Mouse (Mus musculus): ENCODE data around the gene Itga5.

The Itga5 gene

DNA sequence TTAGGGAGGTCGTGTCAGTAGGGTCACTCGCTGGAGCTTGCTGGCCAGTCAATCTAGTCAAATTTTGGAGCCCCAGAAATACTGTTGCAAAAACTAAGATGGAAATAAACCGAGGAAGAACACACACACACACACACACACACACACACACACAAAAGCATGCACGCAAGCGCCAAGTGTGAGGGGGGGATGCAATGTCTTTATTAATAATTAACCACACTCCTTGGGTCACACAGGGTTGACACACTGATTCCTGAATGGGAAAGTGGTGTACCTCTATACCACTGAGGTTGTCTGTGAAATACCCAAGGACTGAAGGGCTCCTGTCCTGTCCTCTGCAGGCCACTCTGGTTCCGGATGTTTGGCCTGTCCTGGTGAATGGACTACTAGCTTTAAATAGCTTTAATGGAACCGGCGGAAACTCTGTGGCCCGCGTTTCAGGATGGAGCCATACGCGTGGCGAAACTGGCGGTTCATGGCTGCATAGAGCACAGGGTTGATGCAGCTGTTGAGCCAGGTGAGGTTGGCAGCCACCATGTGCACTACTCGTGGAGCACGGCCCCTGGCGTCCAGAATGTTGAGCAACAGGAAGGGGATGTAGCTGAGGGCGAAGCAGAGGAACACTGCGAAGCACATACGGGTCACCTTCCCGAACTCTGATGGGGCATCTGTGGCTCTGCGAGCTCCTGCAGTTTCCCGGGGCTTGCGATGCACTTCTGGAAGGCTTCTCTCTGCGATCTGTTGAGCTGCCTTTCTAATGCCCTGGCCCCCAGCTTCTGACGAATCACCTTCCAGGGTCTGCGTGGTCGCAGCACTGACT is 58.3 kb downstream of the Itga5 start:
- DNase-seq, result no peak

DNA sequence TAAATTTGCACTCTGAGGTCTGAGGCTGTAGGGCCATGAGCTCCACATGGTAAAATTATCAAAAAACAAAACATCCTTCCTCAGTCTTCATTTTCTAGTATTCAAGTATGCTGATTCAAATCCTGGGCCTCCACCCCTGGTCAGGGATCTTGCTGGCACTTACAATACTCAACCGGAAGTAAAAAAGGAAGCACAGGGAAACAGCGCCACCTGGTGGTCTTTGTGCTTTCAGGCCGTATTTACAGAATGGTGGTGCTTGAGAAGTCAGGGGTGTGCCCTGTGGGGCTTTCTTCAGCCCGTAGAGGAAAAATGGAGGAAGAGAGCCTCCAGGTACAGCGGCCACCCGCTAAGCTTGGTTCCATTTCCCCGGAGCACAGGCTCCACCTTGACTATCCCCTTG is 59.4 kb downstream of the Itga5 start:
- DNase-seq, result peak; percentile 84 to 92

GRCm38 (mm10) chr15:103305792-103306645 is 60.5 kb downstream of the Itga5 start:
- DNase-seq, result no peak

GRCm38 (mm10) chr15:103305070-103305678 is 61.4 kb downstream of the Itga5 start:
- peak; percentile 96 for DNase-seq

DNA sequence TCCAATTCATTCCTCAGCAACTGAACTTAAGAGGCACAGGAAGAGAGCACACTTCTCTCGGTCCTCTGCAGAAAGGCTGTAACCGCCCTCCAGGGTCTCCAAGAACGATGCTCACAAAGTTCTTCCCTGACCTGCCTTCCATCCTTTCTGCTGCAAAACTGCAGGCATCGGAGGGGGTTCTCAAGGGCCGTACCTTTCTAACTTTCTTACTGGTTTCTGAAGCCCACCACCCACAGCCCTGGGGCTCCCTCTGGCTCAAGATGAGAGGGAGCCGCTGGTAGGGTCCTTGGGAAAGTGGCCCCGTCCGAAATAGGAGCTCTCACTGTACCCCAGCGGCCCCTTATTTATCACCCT is 62.0 kb downstream of the Itga5 start:
- DNase-seq, result peak in 1 of 2 experiments; percentile 53

DNA sequence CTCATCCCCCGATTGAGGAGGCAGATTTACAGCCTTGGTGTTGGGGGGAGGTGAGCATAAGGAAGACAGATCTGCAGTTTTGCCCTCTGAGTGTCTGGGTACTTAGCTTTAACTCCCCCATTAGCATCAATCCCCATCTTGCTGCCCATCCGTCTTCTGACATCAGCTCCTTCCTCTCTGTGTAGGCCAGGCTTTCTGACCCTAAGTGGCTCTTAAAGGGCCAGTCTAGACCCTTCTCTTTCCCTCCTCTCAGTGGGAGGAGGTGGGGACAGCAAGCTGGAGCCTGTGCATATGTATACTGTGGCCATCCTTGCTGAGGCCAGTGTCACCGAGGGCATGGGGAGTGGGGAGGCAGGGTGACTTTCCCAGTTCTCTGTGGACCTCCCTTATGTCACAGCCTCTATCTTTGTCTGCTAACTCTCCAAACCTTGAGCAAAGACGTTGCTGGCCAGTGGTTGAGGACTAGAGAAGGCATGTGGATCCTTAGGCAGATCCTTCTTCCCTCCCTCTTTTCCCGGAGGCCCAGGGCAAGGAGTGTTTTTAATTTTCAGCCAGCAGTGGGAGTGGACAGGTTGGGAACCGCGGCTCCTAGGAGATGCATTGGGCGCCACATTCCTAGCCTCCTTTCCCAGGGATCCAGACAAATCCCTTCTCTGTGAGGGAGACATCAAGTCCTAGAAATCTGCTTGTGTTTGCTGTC is 62.5 kb downstream of the Itga5 start:
- no peak for DNase-seq

GRCm38 (mm10) chr15:103302341-103303021 is 64.1 kb downstream of the Itga5 start:
- no peak for DNase-seq

DNA sequence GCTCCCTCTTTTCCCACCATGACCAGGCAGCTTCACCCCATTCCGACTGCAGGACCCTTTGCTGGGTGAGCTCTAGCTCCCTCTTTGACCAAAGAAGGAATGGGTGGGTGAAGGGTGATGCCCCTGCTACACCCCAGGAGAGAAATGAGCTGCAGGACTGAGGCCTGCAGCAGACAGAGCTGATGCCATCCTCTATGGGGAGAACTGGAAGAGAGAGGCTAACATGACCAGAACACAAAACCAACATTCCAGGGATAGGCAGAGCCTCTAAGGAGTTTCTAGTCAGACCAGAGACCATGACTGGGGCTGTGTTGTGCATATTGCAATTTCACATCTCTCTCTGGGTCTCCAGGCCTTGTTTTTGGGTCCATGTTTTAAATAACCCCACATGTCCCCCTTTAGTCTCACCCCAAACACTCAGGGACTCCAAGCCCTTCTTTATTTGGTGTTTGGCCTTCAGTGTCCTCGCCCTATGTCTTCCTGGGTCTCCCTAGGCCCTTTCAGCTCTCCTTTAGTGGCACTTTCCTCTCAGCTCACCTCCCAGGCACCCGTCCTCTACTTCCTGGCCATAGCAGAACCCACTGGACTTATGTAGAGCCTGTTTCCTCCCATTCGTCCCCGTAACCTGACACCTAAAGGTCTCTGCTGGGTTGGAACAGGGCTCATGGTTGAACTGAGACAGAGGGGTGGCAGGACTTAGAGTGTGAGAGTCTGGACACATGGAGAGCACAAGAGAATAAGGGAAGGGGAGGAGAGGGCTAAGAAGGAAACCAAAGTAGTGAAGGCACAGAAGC is 64.8 kb downstream of the Itga5 start:
- DNase-seq, result no peak

DNA sequence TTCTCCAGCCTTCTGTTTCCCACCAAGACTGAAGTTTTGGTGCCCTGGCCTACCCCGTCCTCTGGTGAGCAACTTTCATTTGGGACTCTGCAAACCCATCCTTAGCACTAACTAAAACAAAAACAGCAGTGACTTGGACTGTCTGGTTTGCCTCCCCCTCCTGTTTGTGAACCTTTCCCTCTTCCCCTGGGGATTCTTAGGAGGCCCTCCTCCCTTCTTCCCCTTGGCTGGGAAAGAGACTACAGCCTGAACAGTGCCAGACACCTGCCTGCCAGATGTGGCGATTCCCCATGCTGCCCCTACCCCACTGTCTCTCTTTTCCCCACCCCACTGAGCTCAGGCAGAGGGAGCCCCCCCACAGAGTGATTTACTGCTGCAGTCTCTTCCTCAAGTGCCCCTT is 65.5 kb downstream of the Itga5 start:
- no peak for DNase-seq

- no peak for DNase-seq
Measured at GRCm38 (mm10) chr15:103300560-103300959, 66.0 kb downstream of the Itga5 start.

DNA sequence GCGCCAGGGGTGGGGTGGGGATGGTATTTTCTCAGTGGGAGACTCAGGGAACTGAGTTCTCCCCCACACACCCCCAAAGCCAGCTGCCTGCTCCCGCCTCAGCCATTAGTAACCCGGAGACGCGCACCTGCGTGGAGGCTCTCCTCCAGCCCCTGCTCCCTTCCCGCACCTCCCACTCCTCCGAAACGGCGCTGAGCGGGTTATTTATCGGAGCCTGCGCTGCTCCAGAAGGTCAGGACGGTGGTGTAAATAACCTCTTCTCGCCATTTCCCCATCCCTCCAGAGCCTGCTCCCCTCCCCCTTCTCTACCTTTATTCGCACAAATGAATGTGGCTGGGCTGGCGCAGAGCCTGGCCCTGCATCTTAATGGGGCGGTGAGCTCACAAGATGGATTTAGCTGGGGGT is 66.5 kb downstream of the Itga5 start:
- DNase-seq, result peak in 1 of 2 experiments; percentile 36

- DNase-seq, result no peak
Measured at GRCm38 (mm10) chr15:103299644-103300043, 66.9 kb downstream of the Itga5 start.

GRCm38 (mm10) chr15:103298861-103299616 is 67.5 kb downstream of the Itga5 start:
- DNase-seq, result no peak

- no peak for DNase-seq
Measured at GRCm38 (mm10) chr15:103298026-103298425, 68.5 kb downstream of the Itga5 start.

GRCm38 (mm10) chr15:103297313-103297712 is 69.2 kb downstream of the Itga5 start:
- no peak for DNase-seq

DNA sequence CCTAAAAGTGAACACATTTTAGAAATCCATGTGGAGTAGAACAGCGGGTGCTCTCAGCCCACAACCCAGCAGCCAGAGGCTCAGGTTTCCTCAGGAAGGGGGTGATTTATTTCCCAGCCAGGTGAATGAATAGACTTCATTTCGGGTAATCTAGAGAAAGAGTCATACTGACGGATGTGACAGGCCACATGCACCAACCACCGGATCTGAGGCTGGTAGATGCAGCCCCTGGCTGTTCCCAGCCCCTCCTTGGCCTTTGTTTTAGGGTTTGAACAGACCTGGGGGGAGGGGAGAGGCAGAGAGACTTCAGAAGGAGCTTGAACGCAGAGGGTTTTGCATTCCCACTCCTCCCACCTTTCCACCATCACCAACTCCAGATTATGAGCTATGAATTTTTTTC is 70.7 kb downstream of the Itga5 start:
- no peak for DNase-seq

GRCm38 (mm10) chr15:103294649-103295048 is 71.9 kb downstream of the Itga5 start:
- no peak for DNase-seq
